Mouse (Mus musculus) heart, embryonic 13.5 days (tissue): ENCODE results near the gene Slc15a1. TPM values are rescaled to one million over a fixed set of nuclear protein-coding genes. Genes with fewer than 3 reads are reported as not detected.

Experiments
- ATAC-seq: fragments of 200-750 bp; cut with Nextera tagmentation; 2 replicates; pipeline ENCODE4 v1.8.0; 2017; ENCODE audit warnings: moderate TSS enrichment; ENCODE audit not compliant: insufficient number of reproducible peaks, low FRiP score, low TSS enrichment; ENCODE audit errors: extremely low read depth
- H3K27ac ChIP-seq: fragments of 300-500 bp; sonication (generic); replicated peaks from 2 replicates; pipeline ENCODE4 v1.5.1; 2015; ENCODE audit warnings: moderate library complexity, mild to moderate bottlenecking, inconsistent platforms
- H3K27me3 ChIP-seq: fragments of 300-500 bp; sonication (generic); replicated peaks from 2 replicates; pipeline ENCODE4 v1.6.1; 2015; ENCODE audit warnings: mild to moderate bottlenecking, inconsistent platforms
- H3K36me3 ChIP-seq: fragments of 300-500 bp; sonication (generic); 2 replicates; pipeline ENCODE4 v1.6.1; 2015; ENCODE audit warnings: mild to moderate bottlenecking, inconsistent platforms
- H3K4me1 ChIP-seq: fragments of 300-500 bp; sonication (generic); 2 replicates; pipeline ENCODE4 v1.6.1; 2015; ENCODE audit warnings: inconsistent platforms
- H3K4me2 ChIP-seq: fragments of 300-500 bp; sonication (generic); 2 replicates; pipeline ENCODE4 v1.6.1; 2015; ENCODE audit warnings: inconsistent platforms, mild to moderate bottlenecking, moderate library complexity
- H3K4me3 ChIP-seq: fragments of 300-500 bp; sonication (generic); 2 replicates; pipeline ENCODE4 v1.5.1; 2015; ENCODE audit warnings: moderate library complexity, mild to moderate bottlenecking, inconsistent platforms
- H3K9ac ChIP-seq: fragments of 300-500 bp; sonication (generic); 2 replicates; pipeline ENCODE4 v1.6.1; 2015; ENCODE audit warnings: inconsistent platforms, mild to moderate bottlenecking, moderate library complexity
- H3K9me3 ChIP-seq: fragments of 300-500 bp; sonication (generic); 2 replicates; pipeline ENCODE4 v1.6.1; 2016; ENCODE audit warnings: inconsistent platforms
- WGBS: fragments of 180-500 bp; shearing (Covaris S2); methylation state at CpG from one replicate; pipeline ENCODE4 v1.1.7; 2015; ENCODE audit warnings: mixed read lengths; 5-methylcytosine and 5-hydroxymethylcytosine counted together
- polyA plus RNA-seq: library from polyadenylated mRNA; unstranded; fragments of >200 nt; fragmentation: Nextera tagmentation; extraction: Ambion mirVana; gene quantifications from 2 replicates; pipeline ENCODE4 v1.2.1, GENCODE M21; 2015

Gene Slc15a1
- polyA plus RNA-seq, 1 experiment from 2014 or later = not detected

GRCm38 (mm10) chr14:121467646-121468045, 37.4 kb downstream of the Slc15a1 start:
- 86% methylated on average over 6 of the region's 6 CpGs for WGBS
- Histone ChIP-seq H3K9ac (no peak overlapping the region), H3K4me3 (no peak overlapping the region), H3K4me1 (no peaks in the 10 kb centered on the region), H3K4me2 (no peak overlapping the region), H3K27ac (no peak overlapping the region), H3K9me3 (no peaks in the 10 kb centered on the region), H3K36me3 (no peaks in the 10 kb centered on the region), H3K27me3 (no peaks in the 10 kb centered on the region)
- ATAC-seq = no peak

DNA sequence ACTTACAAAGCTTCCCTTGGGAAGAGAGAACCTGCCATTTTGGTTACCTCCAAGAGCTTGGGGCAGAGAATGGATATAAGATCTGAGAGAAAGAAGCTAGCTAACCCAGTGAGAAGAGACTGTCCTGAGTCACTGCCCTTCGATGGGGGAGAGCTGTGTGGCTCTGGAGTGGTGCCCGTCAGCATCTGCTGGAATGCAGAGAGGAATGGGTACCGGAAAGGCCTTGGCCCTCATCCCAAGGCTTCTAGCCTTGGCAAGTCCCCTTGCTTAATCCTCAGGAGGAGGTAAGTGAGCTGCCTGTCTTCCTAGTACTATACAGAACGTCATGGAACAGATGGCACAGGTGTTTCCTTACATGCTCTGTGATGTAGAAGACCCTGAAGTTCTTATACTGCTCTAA, 38.6 kb downstream of the Slc15a1 start:
- H3K36me3 ChIP-seq = no peaks in the 10 kb centered on the region
- no peaks in the 10 kb centered on the region for H3K27me3 ChIP-seq
- ATAC-seq = no peak
- H3K4me2 ChIP-seq = no peak overlapping the region
- no peaks in the 10 kb centered on the region for H3K9me3 ChIP-seq
- no peak overlapping the region for H3K9ac ChIP-seq
- no peak overlapping the region for H3K27ac ChIP-seq
- H3K4me3 ChIP-seq = no peak overlapping the region
- 74% methylated on average over 4 of the region's 4 CpGs for WGBS
- no peaks in the 10 kb centered on the region for H3K4me1 ChIP-seq

DNA sequence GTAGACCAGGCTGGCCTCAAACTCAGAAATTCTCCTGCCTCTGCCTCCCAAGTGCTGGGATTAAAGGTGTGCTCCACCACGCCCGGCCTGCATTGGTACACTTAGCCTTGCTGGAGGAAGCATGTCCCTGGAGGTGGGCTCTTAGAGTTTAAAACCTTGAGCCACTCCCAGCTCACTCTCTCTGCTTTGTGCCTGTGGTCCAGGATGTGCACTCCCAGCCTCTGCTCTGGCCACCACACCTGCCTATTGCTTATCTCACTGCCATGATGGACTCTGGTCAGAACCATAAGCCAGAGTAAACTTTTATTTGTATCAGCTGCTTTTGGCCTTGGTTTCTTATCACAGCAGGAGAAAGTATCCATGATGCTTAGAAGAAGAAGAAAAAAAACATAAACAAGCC, 40.7 kb downstream of the Slc15a1 start:
- Histone ChIP-seq H3K36me3 (no peaks in the 10 kb centered on the region), H3K27me3 (no peaks in the 10 kb centered on the region), H3K27ac (no peak overlapping the region), H3K4me2 (no peak overlapping the region), H3K4me1 (no peaks in the 10 kb centered on the region), H3K4me3 (no peak overlapping the region), H3K9me3 (no peaks in the 10 kb centered on the region), H3K9ac (no peak overlapping the region)
- WGBS = 94% methylated on average over 2 of the region's 2 CpGs
- no peak for ATAC-seq

DNA sequence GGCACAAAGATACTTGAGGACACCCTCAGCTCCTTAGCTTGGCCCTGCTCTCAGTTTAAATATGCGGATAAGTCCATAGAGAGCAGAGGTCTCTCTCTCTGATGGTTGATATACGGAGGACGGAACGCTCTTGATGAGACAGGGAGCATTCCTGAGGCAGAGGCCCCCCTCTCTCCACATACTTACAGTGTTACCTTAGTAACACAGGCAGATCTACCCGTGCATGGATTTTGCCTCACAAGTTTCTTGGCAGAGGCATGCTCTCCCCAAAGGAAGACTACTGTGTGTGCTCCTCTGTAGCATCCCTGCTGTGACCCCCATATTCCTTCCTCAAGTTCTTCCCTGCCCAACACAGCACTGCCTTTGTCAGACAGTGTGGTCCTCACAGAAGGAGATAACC, 42.3 kb downstream of the Slc15a1 start:
- no peak overlapping the region for H3K4me3 ChIP-seq
- WGBS = 51% methylated on average over 5 of the region's 5 CpGs
- ATAC-seq = no peak
- no peaks in the 10 kb centered on the region for H3K36me3 ChIP-seq
- H3K9ac ChIP-seq = no peak overlapping the region
- no peaks in the 10 kb centered on the region for H3K9me3 ChIP-seq
- H3K27ac ChIP-seq = no peak overlapping the region
- no peak overlapping the region for H3K4me2 ChIP-seq
- no peaks in the 10 kb centered on the region for H3K27me3 ChIP-seq
- no peaks in the 10 kb centered on the region for H3K4me1 ChIP-seq

DNA sequence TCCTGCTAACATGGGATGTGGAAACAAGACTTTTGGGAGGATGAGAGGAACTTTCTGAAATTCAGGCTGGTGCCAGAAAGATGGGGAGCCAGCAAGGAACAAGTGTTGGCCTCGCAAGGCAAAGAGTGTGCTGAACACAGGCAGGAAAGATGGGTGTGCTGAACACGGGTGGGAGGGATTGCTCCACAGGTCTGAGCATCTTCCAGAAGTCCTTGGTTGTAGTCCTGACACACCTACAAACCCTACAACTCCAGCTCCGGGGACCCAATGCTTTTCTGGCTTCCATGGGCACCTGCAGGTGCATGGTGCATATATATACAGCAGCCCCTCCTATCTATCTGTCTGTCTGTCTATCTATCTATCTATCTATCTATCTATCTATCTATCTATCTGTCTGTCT, 44.1 kb downstream of the Slc15a1 start:
- Histone ChIP-seq H3K36me3 (no peaks in the 10 kb centered on the region), H3K27me3 (no peaks in the 10 kb centered on the region), H3K9ac (no peak overlapping the region), H3K4me1 (peaks cover 2% of the 10 kb centered on the region; the same call in 1 of the 2 replicates), H3K9me3 (no peaks in the 10 kb centered on the region), H3K4me3 (no peak overlapping the region), H3K4me2 (no peak overlapping the region), H3K27ac (no peak overlapping the region)
- no peak for ATAC-seq
- WGBS = 77% methylated on average over 3 of the region's 3 CpGs

- H3K9ac ChIP-seq = no peak overlapping the region
- H3K4me1 ChIP-seq = peaks cover 6% of the 10 kb centered on the region; the same call in 1 of the 2 replicates
- no peak for ATAC-seq
- H3K9me3 ChIP-seq = 0 out of 2 replicates have a peak, but pooled peaks cover 3% of the 10 kb centered on the region
- no peak overlapping the region for H3K4me3 ChIP-seq
- no peak overlapping the region for H3K27ac ChIP-seq
- no peaks in the 10 kb centered on the region for H3K36me3 ChIP-seq
- WGBS = 56% methylated on average over 1 of the region's 1 CpGs
- H3K27me3 ChIP-seq = no peaks in the 10 kb centered on the region
- no peak overlapping the region for H3K4me2 ChIP-seq
These were observed 46.5 kb downstream of the Slc15a1 start for GRCm38 (mm10) chr14:121458521-121458920.

GRCm38 (mm10) chr14:121457536-121457935, 47.5 kb downstream of the Slc15a1 start:
- H3K4me2 ChIP-seq = no peak overlapping the region
- H3K4me1 ChIP-seq = peaks cover 6% of the 10 kb centered on the region; the same call in 1 of the 2 replicates
- no peaks in the 10 kb centered on the region for H3K36me3 ChIP-seq
- H3K27me3 ChIP-seq = no peaks in the 10 kb centered on the region
- 76% methylated on average over 6 of the region's 6 CpGs for WGBS
- H3K9me3 ChIP-seq = 0 out of 2 replicates have a peak, but pooled peaks cover 3% of the 10 kb centered on the region
- no peak overlapping the region for H3K9ac ChIP-seq
- H3K4me3 ChIP-seq = no peak overlapping the region
- no peak for ATAC-seq
- no peak overlapping the region for H3K27ac ChIP-seq

GRCm38 (mm10) chr14:121456416-121457285, 48.4 kb downstream of the Slc15a1 start:
- Histone ChIP-seq H3K9me3 (0 out of 2 replicates have a peak, but pooled peaks cover 3% of the 10 kb centered on the region), H3K9ac (no peak overlapping the region), H3K4me3 (no peak overlapping the region), H3K4me1 (peaks cover 6% of the 10 kb centered on the region; the same call in 1 of the 2 replicates), H3K27ac (no peak overlapping the region), H3K27me3 (no peaks in the 10 kb centered on the region), H3K36me3 (no peaks in the 10 kb centered on the region), H3K4me2 (no peak overlapping the region)
- WGBS = 74% methylated on average over 11 of the region's 11 CpGs
- no peak for ATAC-seq

- Histone ChIP-seq H3K9me3 (0 out of 2 replicates have a peak, but pooled peaks cover 3% of the 10 kb centered on the region), H3K27ac (no peak overlapping the region), H3K36me3 (no peaks in the 10 kb centered on the region), H3K4me3 (no peak overlapping the region), H3K4me1 (peaks cover 6% of the 10 kb centered on the region; the same call in 1 of the 2 replicates), H3K9ac (no peak overlapping the region), H3K4me2 (peak overlapping the region; percentile 29; the same call in 1 of the 2 replicates), H3K27me3 (no peaks in the 10 kb centered on the region)
- 57% methylated on average over 15 of the region's 15 CpGs for WGBS
- no peak for ATAC-seq
These were observed 49.1 kb downstream of the Slc15a1 start for GRCm38 (mm10) chr14:121455976-121456375.

- no peak for ATAC-seq
- 6% methylated on average over 6 of the region's 6 CpGs for WGBS
- Histone ChIP-seq H3K27me3 (no peaks in the 10 kb centered on the region), H3K9ac (no peak overlapping the region), H3K4me2 (peak overlapping the region; percentile 29; the same call in 1 of the 2 replicates), H3K36me3 (no peaks in the 10 kb centered on the region), H3K4me1 (peaks cover 10% of the 10 kb centered on the region), H3K27ac (no peak overlapping the region), H3K4me3 (no peak overlapping the region), H3K9me3 (0 out of 2 replicates have a peak, but pooled peaks cover 3% of the 10 kb centered on the region)
These were observed 49.5 kb downstream of the Slc15a1 start for GRCm38 (mm10) chr14:121455527-121455926.

DNA sequence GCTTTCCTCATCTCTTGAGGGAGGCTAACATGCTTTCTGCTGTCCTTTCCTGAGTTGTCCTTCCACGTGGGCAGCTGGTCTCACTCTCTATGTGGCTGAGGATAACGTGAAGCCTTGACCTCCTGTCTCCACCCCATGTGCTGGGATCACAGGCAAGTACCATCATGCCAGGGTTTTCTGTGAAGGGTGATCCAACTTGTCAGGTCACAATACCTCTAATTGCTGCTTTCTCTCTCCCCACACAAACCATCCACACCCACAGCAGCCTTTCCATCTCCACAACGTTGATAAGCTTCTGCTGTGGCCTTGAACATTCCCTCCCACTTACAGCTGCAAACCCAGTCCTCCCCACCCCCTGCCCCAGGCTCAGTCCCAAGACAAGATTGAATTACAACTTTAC, 51.9 kb downstream of the Slc15a1 start:
- no peak overlapping the region for H3K27ac ChIP-seq

More for the DNA sequence above, 51.9 kb downstream of the Slc15a1 start:
- 0 out of 2 replicates have a peak, but pooled peaks cover 3% of the 10 kb centered on the region for H3K9me3 ChIP-seq
- H3K9ac ChIP-seq = no peak overlapping the region
- H3K4me1 ChIP-seq = peaks cover 13% of the 10 kb centered on the region
- H3K4me2 ChIP-seq = no peak overlapping the region
- WGBS = 46% methylated on average over 3 of the region's 3 CpGs
- H3K27me3 ChIP-seq = no peaks in the 10 kb centered on the region
- no peak for ATAC-seq
- H3K36me3 ChIP-seq = no peaks in the 10 kb centered on the region
- no peak overlapping the region for H3K4me3 ChIP-seq
